Mouse (Mus musculus) lung, postnatal 0 days (tissue): ENCODE results near the gene Myh10. TPM values are rescaled to one million over a fixed set of nuclear protein-coding genes. Genes with fewer than 3 reads are reported as not detected.
"Not testable (repeated sequence)": the region's sequence is repeated elsewhere in the genome, so short reads cannot be mapped to it uniquely, and the experiment has no call there.

Experiments
- ATAC-seq: fragments of 200-750 bp; cut with Nextera tagmentation; 2 replicates; pipeline ENCODE4 v1.8.0; 2017; ENCODE audit warnings: moderate library complexity
- DNase-seq: peaks from one replicate; pipeline ENCODE4 v3.0.0-alpha.2; 2016; ENCODE audit warnings: low spot score
- H3K27ac ChIP-seq: fragments of 300-500 bp; sonication (generic); 2 replicates; pipeline ENCODE4 v1.5.1; 2014; ENCODE audit warnings: antibody characterized with exemption, mild to moderate bottlenecking, low read length, mixed read lengths
- H3K27me3 ChIP-seq: fragments of 300-500 bp; sonication (generic); replicated peaks from 2 replicates; pipeline ENCODE4 v1.6.1; 2014; ENCODE audit warnings: low read length, mixed read lengths; ENCODE audit not compliant: insufficient read depth
- H3K36me3 ChIP-seq: fragments of 300-500 bp; sonication (generic); 2 replicates; pipeline ENCODE4 v1.6.1; 2014; ENCODE audit warnings: low read length, mixed read lengths; ENCODE audit not compliant: insufficient read depth
- H3K4me1 ChIP-seq: fragments of 300-500 bp; sonication (generic); 2 replicates; pipeline ENCODE4 v1.6.1; 2014; ENCODE audit warnings: antibody characterized with exemption, low read depth, low read length, mixed read lengths; ENCODE audit not compliant: insufficient read depth
- H3K4me2 ChIP-seq: fragments of 300-500 bp; sonication (generic); replicated peaks from 2 replicates; pipeline ENCODE4 v1.6.1; 2014; ENCODE audit warnings: low read depth, mild to moderate bottlenecking, low read length, moderate library complexity, mixed read lengths
- H3K4me3 ChIP-seq: fragments of 300-500 bp; sonication (generic); 2 replicates; pipeline ENCODE4 v1.5.1; 2014; ENCODE audit warnings: low read depth, low read length
- H3K9ac ChIP-seq: fragments of 300-500 bp; sonication (generic); replicated peaks from 2 replicates; pipeline ENCODE4 v1.6.1; 2014; ENCODE audit warnings: low read depth, mild to moderate bottlenecking
- H3K9me3 ChIP-seq: fragments of 300-500 bp; sonication (generic); 2 replicates; pipeline ENCODE4 v1.6.1; 2016; ENCODE audit warnings: low read length, mixed read lengths
- CTCF ChIP-seq: IDR thresholded peaks from 2 replicates; pipeline ENCODE4 v1.5.1; 2016; ENCODE audit warnings: antibody characterized with exemption, mild to moderate bottlenecking
- EP300 ChIP-seq: IDR thresholded peaks from 2 replicates; pipeline ENCODE4 v1.6.1; 2016; ENCODE audit warnings: antibody characterized with exemption, mild to moderate bottlenecking, control low read depth
- WGBS: fragments of 180-500 bp; shearing (Covaris S2); extraction: QIAGEN DNeasy Blood & Tissue Kit; methylation state at CpG from one replicate; pipeline ENCODE4 v1.1.7; 2014; 5-methylcytosine and 5-hydroxymethylcytosine counted together
- polyA plus RNA-seq: library from polyadenylated mRNA; unstranded; fragments of >200 nt; fragmentation: Nextera tagmentation; extraction: Ambion mirVana; gene quantifications from 2 replicates; pipeline ENCODE4 v1.2.1, GENCODE M21; 2015

Gene Myh10
- polyA plus RNA-seq, 1 experiment from 2014 or later = 51.8 TPM

- H3K27me3 ChIP-seq = no peaks in the 10 kb centered on the region
Measured at GRCm38 (mm10) chr11:68819226-68819805, 128.0 kb downstream of the Myh10 start.

GRCm38 (mm10) chr11:68822326-68822725 lies 131.0 kb downstream of the Myh10 start:
- H3K9ac ChIP-seq = no peak overlapping the region
- no peak overlapping the region for H3K4me3 ChIP-seq
- ATAC-seq (no peak), DNase-seq (no peak)
- H3K27ac ChIP-seq = no peak overlapping the region
- 77% methylated on average over 15 of the region's 15 CpGs for WGBS
- no peak for TF ChIP-seq CTCF
- H3K9me3 ChIP-seq = no peaks in the 10 kb centered on the region
- peaks cover 19% of the 10 kb centered on the region; the same call in 1 of the 2 replicates for H3K36me3 ChIP-seq
- no peak overlapping the region for H3K4me2 ChIP-seq
- H3K4me1 ChIP-seq = no peaks in the 10 kb centered on the region
- no peaks in the 10 kb centered on the region for H3K27me3 ChIP-seq

More at GRCm38 (mm10) chr11:68819226-68819805, 128.0 kb downstream of the Myh10 start:
- H3K4me1 ChIP-seq = no peaks in the 10 kb centered on the region
- H3K36me3 ChIP-seq = peaks cover 27% of the 10 kb centered on the region; the same call in 1 of the 2 replicates
- no peaks in the 10 kb centered on the region for H3K9me3 ChIP-seq
- 71% methylated on average over 14 of the region's 14 CpGs for WGBS
- DNase-seq = no peak
- ATAC-seq = no peak
- H3K4me2 ChIP-seq = no peak overlapping the region
- TF ChIP-seq EP300 = no peak
- no peak for TF ChIP-seq CTCF
- no peak overlapping the region for H3K27ac ChIP-seq
- H3K9ac ChIP-seq = no peak overlapping the region
- H3K4me3 ChIP-seq = no peak overlapping the region

- DNase-seq (no peak), ATAC-seq (no peak)
- Histone ChIP-seq H3K4me1 (no peaks in the 10 kb centered on the region), H3K27me3 (no peaks in the 10 kb centered on the region), H3K4me3 (no peak overlapping the region), H3K4me2 (no peak overlapping the region), H3K9ac (no peak overlapping the region), H3K9me3 (no peaks in the 10 kb centered on the region), H3K36me3 (peaks cover 41% of the 10 kb centered on the region; the same call in 1 of the 2 replicates), H3K27ac (no peak overlapping the region)
- TF ChIP-seq EP300 = no peak
- TF ChIP-seq CTCF = no peak
- 61% methylated on average over 3 of the region's 3 CpGs for WGBS
Measured at GRCm38 (mm10) chr11:68826735-68827134, 135.4 kb downstream of the Myh10 start.

GRCm38 (mm10) chr11:68831580-68831979 lies 140.2 kb downstream of the Myh10 start:
- not testable (repeated sequence) for ATAC-seq, H3K4me1 ChIP-seq, H3K27me3 ChIP-seq, H3K27ac ChIP-seq, DNase-seq, H3K9me3 ChIP-seq, H3K9ac ChIP-seq, H3K4me3 ChIP-seq, H3K4me2 ChIP-seq
- peaks cover 52% of the 10 kb centered on the region; the same call in 1 of the 2 replicates for H3K36me3 ChIP-seq
- 87% methylated on average over 5 of the region's 5 CpGs for WGBS

GRCm38 (mm10) chr11:68832793-68833192 lies 141.4 kb downstream of the Myh10 start:
- TF ChIP-seq EP300 = no peak
- ATAC-seq = no peak
- H3K9ac ChIP-seq = no peak overlapping the region
- H3K27me3 ChIP-seq = no peaks in the 10 kb centered on the region
- no peak overlapping the region for H3K4me2 ChIP-seq
- H3K4me1 ChIP-seq = no peaks in the 10 kb centered on the region
- 50% methylated on average over 4 of the region's 4 CpGs for WGBS
- no peak overlapping the region for H3K27ac ChIP-seq
- H3K9me3 ChIP-seq = no peaks in the 10 kb centered on the region
- DNase-seq = no peak
- H3K4me3 ChIP-seq = no peak overlapping the region
- peaks cover 52% of the 10 kb centered on the region; the same call in 1 of the 2 replicates for H3K36me3 ChIP-seq

GRCm38 (mm10) chr11:68833593-68833992 lies 142.2 kb downstream of the Myh10 start:
- H3K27ac ChIP-seq = no peak overlapping the region
- H3K36me3 ChIP-seq = peaks cover 46% of the 10 kb centered on the region; the same call in 1 of the 2 replicates
- no peaks in the 10 kb centered on the region for H3K9me3 ChIP-seq
- no peak overlapping the region for H3K4me3 ChIP-seq
- TF ChIP-seq EP300 (no peak), CTCF (no peak)
- H3K4me1 ChIP-seq = no peaks in the 10 kb centered on the region
- DNase-seq (no peak), ATAC-seq (no peak)
- no peak overlapping the region for H3K9ac ChIP-seq
- H3K4me2 ChIP-seq = no peak overlapping the region
- H3K27me3 ChIP-seq = no peaks in the 10 kb centered on the region

- Histone ChIP-seq H3K4me2 (no peak overlapping the region), H3K4me3 (no peak overlapping the region), H3K9me3 (no peaks in the 10 kb centered on the region), H3K9ac (no peak overlapping the region), H3K4me1 (no peaks in the 10 kb centered on the region), H3K36me3 (peaks cover 40% of the 10 kb centered on the region; the same call in 1 of the 2 replicates), H3K27me3 (no peaks in the 10 kb centered on the region), H3K27ac (no peak overlapping the region)
- 88% methylated on average over 3 of the region's 3 CpGs for WGBS
- no peak for ATAC-seq
- TF ChIP-seq CTCF = no peak
- no peak for TF ChIP-seq EP300
- no peak for DNase-seq
Measured at GRCm38 (mm10) chr11:68835034-68835433, 143.7 kb downstream of the Myh10 start.
